Mouse (Mus musculus): Measurements from ENCODE around the gene Prickle3. TPM values are rescaled to one million over a fixed set of nuclear protein-coding genes. Genes with fewer than 3 reads are reported as not detected.

Gene Prickle3
- 3.2 and 3.6 TPM in 2 replicates for polyA plus RNA-seq (2016; fragmentation: Nextera tagmentation; extraction: Ambion mirVana)

DNA sequence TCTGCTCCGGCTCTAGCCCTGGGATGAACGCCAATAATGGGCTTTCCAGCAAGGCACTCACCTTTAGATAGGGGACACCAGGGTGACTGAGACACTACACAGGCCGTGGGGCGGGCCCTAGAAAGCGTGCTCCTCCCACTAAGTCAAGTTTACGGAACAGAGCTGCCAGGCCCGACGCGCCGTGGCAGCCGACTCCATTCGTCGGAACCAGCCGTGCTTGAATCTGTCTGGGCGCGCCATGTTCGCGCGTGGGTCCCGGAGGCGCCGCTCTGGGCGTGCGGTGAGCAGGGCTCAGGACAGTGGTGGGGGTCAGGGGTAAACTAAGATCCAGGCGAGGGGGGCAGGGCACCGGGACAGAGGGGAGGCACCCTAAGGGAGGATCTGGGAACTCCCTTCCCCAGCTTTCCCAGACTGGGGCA, at the start of gene Prickle3:
Prickle3 (plus strand) TSS at position 40 of the 419 bp plus-strand sequence.
- Histone ChIP-seq H3K4me3 (peak within 1 kb of the TSS; percentile 51), H3K27me3 (ENCODE audit: poor library complexity, severe bottlenecking) (no peaks in the 10 kb centered on the region), H3K4me1 (peaks cover 25% of the 10 kb centered on the region), H3K27ac (peak within 1 kb of the TSS; percentile 81), H3K9me3 (peaks cover 2% of the 10 kb centered on the region; the same call in 1 of the 2 replicates), H3K36me3 (replicated peaks) (no peaks in the 10 kb centered on the region)
- WGBS = 24% methylated on average over 26 of the region's 26 CpGs
- no peak for DNase-seq (ENCODE audit: extremely low spot score, low spot score)

DNA sequence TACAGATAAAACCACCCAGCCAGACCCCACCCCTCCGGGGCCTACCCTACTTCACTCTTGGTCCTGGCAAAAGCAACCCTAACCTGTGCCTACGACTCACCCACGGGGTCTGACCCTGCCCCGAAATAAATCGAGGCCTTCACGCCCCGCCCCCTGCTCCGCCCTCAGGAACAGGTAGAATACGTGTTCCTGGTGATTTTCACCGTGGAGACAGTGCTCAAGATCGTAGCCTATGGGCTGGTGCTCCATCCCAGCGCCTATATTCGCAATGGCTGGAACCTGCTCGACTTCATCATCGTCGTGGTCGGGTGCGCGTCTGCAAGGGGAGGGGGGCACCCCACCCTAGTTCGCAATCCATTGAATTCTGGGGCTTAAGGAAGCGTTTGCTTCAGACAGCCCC, 47.0 kb upstream of the Prickle3 start:
- H3K36me3 ChIP-seq (replicated peaks) = no peaks in the 10 kb centered on the region
- peak overlapping the region; percentile 49 for H3K4me3 ChIP-seq
- peaks cover 32% of the 10 kb centered on the region for H3K27me3 ChIP-seq (ENCODE audit: poor library complexity, severe bottlenecking)
- WGBS = 16% methylated on average over 21 of the region's 21 CpGs
- H3K9me3 ChIP-seq = no peaks in the 10 kb centered on the region
- peaks cover 5% of the 10 kb centered on the region; the same call in 1 of the 2 replicates for H3K4me1 ChIP-seq
- no peak for DNase-seq (ENCODE audit: extremely low spot score, low spot score)
- H3K27ac ChIP-seq = no peak overlapping the region

DNA sequence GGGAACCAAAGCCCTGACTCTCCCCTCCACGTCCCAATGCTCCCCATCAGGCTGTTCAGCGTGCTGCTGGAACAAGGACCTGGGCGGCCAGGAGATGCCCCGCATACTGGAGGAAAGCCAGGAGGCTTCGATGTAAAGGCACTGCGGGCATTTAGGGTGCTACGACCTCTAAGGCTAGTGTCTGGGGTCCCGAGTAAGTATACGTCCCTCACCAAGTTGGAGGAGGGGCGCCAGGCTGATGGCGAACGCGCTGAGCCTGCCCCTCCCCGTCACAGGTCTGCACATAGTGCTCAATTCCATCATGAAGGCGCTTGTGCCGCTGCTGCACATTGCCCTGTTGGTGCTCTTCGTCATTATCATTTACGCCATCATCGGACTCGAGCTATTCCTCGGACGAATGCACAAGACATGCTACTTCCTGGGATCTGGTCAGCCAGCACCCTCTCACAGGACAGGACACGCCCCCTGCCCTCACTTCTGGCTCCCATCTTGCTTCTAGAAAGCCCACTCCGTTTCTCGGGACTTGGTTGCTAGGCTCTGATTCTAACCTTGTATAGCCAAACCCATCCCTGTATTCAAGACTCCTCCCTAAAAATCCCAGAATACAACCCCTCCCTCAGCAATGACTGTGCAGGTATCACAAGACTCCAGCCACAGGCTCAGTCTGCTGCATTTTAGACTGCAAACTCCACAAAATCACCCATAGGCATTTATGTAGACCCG, 46.4 kb upstream of the Prickle3 start:
- 22% methylated on average over 26 of the region's 26 CpGs for WGBS
- no peaks in the 10 kb centered on the region for H3K36me3 ChIP-seq (replicated peaks)
- peak; percentile 16 for DNase-seq (ENCODE audit: extremely low spot score, low spot score)
- H3K27me3 ChIP-seq (ENCODE audit: poor library complexity, severe bottlenecking) = peaks cover 32% of the 10 kb centered on the region
- no peak overlapping the region for H3K27ac ChIP-seq
- peak overlapping the region; percentile 49 for H3K4me3 ChIP-seq
- H3K9me3 ChIP-seq = no peaks in the 10 kb centered on the region
- H3K4me1 ChIP-seq = peaks cover 5% of the 10 kb centered on the region; the same call in 1 of the 2 replicates

DNA sequence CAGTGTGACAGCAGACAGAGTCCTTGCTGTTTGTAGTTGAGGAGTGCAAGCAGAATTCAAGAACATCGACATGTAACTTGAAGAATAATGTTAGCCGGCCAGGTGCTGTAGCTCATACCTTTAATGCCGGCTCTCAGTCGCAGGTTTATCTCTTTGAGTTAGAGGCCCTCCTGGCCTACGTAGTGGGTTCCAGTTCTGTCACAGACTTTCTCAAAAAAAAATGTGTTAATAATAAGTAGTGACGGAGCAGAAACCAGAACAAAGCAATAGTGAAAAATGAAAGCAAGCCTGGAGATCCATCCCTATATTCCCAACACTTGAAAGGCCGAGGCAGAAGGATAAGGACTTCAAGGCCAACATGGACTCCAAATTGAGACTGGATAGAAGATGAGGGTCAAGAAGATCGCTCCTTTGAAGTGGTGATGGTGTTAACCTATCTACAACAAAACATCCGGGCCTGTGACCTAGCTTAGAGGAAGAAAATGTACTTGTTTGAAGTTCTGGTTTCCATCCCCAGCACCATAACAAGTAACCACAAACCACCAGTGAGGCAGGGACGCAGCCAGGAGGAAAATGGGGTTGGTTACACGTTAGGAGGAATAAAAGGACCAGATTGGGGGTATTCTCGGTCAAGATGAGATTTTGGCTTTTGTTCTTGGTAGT, 39.0 kb upstream of the Prickle3 start:
- H3K27ac ChIP-seq = no peak overlapping the region
- DNase-seq (ENCODE audit: extremely low spot score, low spot score) = no peak
- H3K27me3 ChIP-seq (ENCODE audit: poor library complexity, severe bottlenecking) = no peaks in the 10 kb centered on the region
- no peaks in the 10 kb centered on the region for H3K9me3 ChIP-seq
- no peak overlapping the region for H3K4me3 ChIP-seq
- 83% methylated on average over 12 of the region's 12 CpGs for whole genome bisulfite sequencing
- no peaks in the 10 kb centered on the region for H3K4me1 ChIP-seq
- H3K36me3 ChIP-seq (replicated peaks) = no peaks in the 10 kb centered on the region

DNA sequence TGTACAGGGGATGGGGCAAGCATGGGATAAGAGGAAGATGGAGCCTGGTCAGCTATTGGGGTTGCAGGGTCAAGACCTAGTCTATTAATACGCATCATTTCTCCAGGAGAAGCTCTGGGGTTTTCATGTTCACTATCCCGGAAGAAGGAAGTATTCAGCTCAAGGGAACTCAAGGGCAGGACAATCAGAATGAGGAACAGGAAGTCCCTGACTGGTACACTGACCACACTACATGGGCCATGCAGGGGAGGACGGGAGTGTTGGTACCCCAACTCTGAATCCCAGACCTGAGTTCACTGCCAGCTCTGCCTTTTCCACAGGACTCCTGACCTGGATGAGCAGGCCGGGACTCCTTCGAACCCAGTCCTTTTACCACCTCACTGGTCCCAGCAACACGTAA, 24.5 kb upstream of the Prickle3 start:
- 88% methylated on average over 6 of the region's 6 CpGs for WGBS

DNA sequence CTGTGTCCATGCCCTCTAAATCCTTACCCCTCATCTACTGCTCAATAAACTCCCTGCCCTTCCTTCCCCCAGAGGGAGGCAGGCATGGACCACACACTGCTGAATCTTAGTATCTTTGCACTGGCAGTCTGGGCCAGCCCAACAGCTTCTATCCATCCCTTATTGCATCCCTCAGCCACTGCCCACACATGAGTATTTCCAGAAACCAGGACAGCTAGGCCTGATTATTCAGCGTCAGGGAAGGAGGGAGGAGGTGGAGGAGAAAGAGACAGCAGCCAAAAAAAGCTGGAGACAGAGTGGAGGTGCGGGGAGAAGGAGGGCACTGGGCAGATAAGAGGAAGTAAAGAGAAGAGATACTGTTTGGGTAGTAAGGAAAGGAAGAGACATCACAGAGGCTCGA, 22.0 kb upstream of the Prickle3 start:
- peaks cover 16% of the 10 kb centered on the region for H3K4me1 ChIP-seq
- no peaks in the 10 kb centered on the region; the same call in 1 of the 2 replicates for H3K9me3 ChIP-seq
- H3K4me3 ChIP-seq = no peak overlapping the region
- no peak overlapping the region for H3K27ac ChIP-seq
- H3K27me3 ChIP-seq (ENCODE audit: poor library complexity, severe bottlenecking) = peaks cover 10% of the 10 kb centered on the region; the same call in 1 of the 2 replicates
- H3K36me3 ChIP-seq (replicated peaks) = no peaks in the 10 kb centered on the region
- 78% methylated on average over 3 of the region's 3 CpGs for WGBS
- no peak for DNase-seq (ENCODE audit: extremely low spot score, low spot score)

More for the DNA sequence above, 24.5 kb upstream of the Prickle3 start:
- H3K4me1 ChIP-seq = no peaks in the 10 kb centered on the region
- no peaks in the 10 kb centered on the region for H3K36me3 ChIP-seq (replicated peaks)
- no peak for DNase-seq (ENCODE audit: extremely low spot score, low spot score)
- H3K4me3 ChIP-seq = no peak overlapping the region
- no peaks in the 10 kb centered on the region for H3K27me3 ChIP-seq (ENCODE audit: poor library complexity, severe bottlenecking)
- no peak overlapping the region for H3K27ac ChIP-seq
- no peaks in the 10 kb centered on the region; the same call in 1 of the 2 replicates for H3K9me3 ChIP-seq

DNA sequence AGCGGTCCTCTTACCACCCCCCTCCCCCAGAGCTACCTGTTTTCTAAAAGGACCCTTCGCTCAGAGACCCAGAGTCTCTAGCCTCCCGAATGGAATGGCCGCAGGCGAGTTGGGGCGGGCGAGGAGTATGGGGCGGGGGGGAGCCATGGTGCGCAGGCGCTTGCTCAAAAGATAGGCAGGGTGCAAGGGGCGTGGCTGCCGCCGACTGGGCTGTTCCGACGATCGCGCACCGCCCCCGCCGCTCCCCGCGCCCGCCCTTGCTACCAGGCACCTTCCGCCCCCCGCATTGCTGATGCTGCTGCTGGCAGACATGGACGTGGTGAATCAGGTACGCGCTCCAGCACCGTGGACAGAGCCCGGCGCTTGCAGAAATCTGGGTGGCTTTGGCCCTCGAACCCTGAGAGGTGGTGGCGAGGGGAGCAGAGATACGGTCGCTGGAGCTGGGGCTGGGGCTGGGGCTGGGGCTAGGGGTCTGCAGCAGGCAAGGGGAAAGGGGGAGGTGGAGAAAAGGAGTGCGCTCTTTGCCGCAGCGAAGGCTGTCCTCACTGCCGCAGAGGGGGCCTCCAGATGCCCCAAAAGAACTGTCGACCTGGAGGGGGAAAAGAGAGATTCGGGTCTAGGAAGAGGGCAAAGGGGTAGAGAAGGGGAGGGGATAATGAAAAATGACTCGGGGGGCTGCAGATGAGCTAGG, 18.5 kb upstream of the Prickle3 start, which contains the start of gene Syp:
Syp (plus strand) TSS at position 71 of the 691 bp plus-strand sequence.
- H3K4me1 ChIP-seq = peaks cover 18% of the 10 kb centered on the region
- peak within 1 kb of the TSS; percentile 76 for H3K27ac ChIP-seq
- peak within 1 kb of the TSS; percentile 58 for H3K4me3 ChIP-seq
- no peaks in the 10 kb centered on the region for H3K9me3 ChIP-seq
- DNase-seq (ENCODE audit: extremely low spot score, low spot score) = peak; percentile 82
- WGBS = 18% methylated on average over 41 of the region's 42 CpGs
- no peaks in the 10 kb centered on the region for H3K36me3 ChIP-seq (replicated peaks)
- peaks cover 21% of the 10 kb centered on the region; the same call in 1 of the 2 replicates for H3K27me3 ChIP-seq (ENCODE audit: poor library complexity, severe bottlenecking)

DNA sequence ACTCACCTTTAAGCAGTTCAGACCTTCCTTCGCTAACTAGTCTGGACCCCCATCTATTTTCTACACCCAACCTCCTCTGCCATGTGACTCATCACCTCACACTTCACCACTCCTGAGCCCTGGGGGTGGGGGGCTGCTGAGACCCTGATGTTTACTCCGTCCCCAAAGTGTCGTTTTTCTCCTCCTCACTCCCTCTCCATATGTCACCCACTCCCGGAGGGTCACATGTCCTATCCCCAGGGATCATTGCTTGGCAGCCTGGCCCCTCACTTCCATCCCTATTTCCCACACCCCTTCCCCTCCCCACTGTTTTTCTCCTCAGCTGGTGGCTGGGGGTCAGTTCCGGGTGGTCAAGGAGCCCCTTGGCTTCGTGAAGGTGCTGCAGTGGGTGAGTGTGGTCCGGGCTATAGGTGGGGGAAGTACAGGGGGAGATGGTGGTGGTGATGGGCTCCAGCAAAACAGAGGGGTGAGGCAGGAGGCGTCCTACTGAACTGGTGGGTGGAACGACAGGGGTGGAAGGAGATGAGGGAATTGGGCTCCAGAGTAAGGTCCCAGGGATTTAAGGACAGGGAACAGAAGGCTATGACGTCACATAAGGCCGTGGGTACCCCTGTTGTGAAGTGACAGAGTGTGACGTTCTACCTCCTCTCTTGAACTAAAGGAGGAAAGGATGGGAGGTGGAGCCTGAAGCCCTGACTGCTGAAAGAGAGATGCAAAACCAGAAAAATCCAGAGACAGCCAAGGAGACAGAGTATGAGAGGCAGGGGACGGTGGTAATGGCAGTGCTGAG, 17.3 kb upstream of the Prickle3 start:
- H3K27me3 ChIP-seq (ENCODE audit: poor library complexity, severe bottlenecking) = peaks cover 21% of the 10 kb centered on the region; the same call in 1 of the 2 replicates
- H3K4me3 ChIP-seq = peak overlapping the region; percentile 58
- no peaks in the 10 kb centered on the region for H3K9me3 ChIP-seq
- H3K36me3 ChIP-seq (replicated peaks) = no peaks in the 10 kb centered on the region
- no peak overlapping the region for H3K27ac ChIP-seq
- no peak for DNase-seq (ENCODE audit: extremely low spot score, low spot score)
- peaks cover 18% of the 10 kb centered on the region for H3K4me1 ChIP-seq
- WGBS = 23% methylated on average over 13 of the region's 13 CpGs

DNA sequence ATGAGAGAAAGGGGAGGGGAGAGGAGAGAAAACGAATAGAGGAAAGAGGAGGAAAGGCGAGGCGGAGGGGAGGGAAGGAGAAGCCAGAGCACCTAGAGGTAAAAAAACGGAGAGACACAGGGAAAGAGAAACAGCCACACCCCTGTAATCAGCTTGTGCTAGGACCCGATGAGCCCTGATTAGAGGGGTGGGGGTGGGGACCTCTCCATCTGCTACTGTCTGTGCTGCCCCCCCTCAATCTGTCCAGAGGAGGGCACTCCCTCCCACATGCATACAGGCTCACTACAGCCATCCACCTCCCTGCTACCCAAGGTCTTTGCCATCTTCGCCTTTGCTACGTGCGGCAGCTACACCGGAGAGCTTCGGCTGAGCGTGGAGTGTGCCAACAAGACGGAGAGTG, 16.3 kb upstream of the Prickle3 start:
- Histone ChIP-seq H3K36me3 (replicated peaks) (no peaks in the 10 kb centered on the region), H3K4me3 (no peak overlapping the region), H3K27me3 (ENCODE audit: poor library complexity, severe bottlenecking) (peaks cover 21% of the 10 kb centered on the region; the same call in 1 of the 2 replicates), H3K4me1 (peaks cover 18% of the 10 kb centered on the region), H3K9me3 (no peaks in the 10 kb centered on the region), H3K27ac (no peak overlapping the region)
- 45% methylated on average over 11 of the region's 12 CpGs for WGBS
- DNase-seq (ENCODE audit: extremely low spot score, low spot score) = no peak

DNA sequence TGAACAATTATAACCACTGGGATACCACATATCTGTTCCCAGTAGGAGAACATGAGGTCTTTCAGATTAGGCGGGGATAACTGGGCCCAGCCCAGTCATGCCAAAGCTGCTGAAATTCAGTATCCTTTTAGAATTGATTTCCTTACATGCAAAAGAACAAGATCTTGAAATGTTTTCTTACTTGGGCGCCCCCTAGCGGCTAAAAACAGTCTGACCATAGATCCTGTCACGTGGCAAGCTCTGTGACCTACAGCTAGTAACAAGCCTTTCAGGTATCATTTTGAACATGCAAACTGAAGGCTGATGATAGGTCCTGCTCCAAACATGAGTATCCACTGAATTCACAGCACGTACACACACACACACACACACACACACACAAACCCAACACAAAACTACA, 11.7 kb upstream of the Prickle3 start:
- H3K4me3 ChIP-seq = no peak overlapping the region
- H3K36me3 ChIP-seq (replicated peaks) = no peaks in the 10 kb centered on the region
- H3K27me3 ChIP-seq (ENCODE audit: poor library complexity, severe bottlenecking) = peaks cover 8% of the 10 kb centered on the region; the same call in 1 of the 2 replicates
- H3K4me1 ChIP-seq = peaks cover 6% of the 10 kb centered on the region; the same call in 1 of the 2 replicates
- DNase-seq (ENCODE audit: extremely low spot score, low spot score) = peak; percentile 76
- no peaks in the 10 kb centered on the region; the same call in 1 of the 2 replicates for H3K9me3 ChIP-seq
- 12% methylated on average over 5 of the region's 5 CpGs for WGBS
- no peak overlapping the region for H3K27ac ChIP-seq

DNA sequence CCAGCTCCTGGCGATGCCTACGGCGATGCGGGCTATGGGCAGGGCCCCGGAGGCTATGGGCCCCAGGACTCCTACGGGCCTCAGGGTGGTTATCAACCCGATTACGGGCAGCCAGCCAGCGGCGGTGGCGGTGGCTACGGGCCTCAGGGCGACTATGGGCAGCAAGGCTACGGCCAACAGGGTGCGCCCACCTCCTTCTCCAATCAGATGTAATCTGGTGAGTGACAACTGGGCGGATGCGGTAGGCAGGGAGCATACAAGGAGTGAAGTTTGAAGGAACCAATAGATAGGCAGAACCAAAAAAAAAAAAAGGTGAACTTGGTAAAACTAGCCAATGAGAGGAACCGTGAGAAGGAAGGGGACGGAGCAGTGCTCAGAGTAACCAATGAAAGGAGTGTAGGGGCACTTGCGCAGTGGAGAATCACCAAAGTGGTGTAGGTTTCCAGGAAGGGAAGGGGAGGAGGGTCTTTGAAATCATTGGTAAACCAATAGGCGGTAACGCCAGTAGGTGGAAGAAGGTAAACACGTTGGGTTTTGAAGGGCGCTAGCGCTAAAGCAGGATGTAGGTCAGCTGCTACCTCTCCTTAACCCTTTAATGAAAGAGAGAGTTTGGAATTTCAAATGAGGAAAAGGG, 8.3 kb upstream of the Prickle3 start:
- peak; percentile 75 for DNase-seq (ENCODE audit: extremely low spot score, low spot score)
- 11% methylated on average over 25 of the region's 25 CpGs for WGBS
- no peaks in the 10 kb centered on the region for H3K36me3 ChIP-seq (replicated peaks)
- H3K27ac ChIP-seq = peak overlapping the region; percentile 88
- H3K27me3 ChIP-seq (ENCODE audit: poor library complexity, severe bottlenecking) = no peaks in the 10 kb centered on the region
- H3K9me3 ChIP-seq = no peaks in the 10 kb centered on the region; the same call in 1 of the 2 replicates
- peaks cover 4% of the 10 kb centered on the region; the same call in 1 of the 2 replicates for H3K4me1 ChIP-seq
- H3K4me3 ChIP-seq = peak overlapping the region; percentile 57
